Mouse (Mus musculus) Muller cell, postnatal 12 days (primary cell): ENCODE results near the gene Gm12887.

Source experiments
- DNase-seq: peaks from one replicate; pipeline ENCODE4 v3.0.0-alpha.2; 2015; ENCODE audit errors: inconsistent ontology term

Gene Gm12887

GRCm38 (mm10) chr4:121622003-121622402 is at the start of gene Gm12887:
TSS of gene Gm12887 (minus strand) at chr4:121622103.
- no peak for DNase-seq

DNA sequence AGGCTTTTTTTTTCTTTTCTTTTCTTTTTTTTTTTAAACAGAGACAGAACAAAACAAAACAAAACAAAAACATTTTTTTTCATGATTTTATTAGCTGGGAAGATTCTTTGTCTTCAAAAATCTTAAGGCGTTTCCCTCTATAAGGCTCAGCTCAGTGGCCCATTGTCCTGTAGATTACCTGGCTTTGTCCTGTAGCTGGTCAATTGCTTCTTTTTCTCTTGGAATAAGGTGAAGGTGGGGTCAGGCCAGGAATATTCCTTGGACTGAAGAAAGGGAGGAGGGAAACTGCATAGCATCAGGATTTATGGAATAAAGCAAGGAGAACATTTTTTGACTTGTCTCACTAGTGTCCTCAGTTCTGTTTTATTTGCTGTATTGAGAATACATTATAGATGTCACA is 35.1 kb upstream of the Gm12887 start:
- DNase-seq = no peak
